Mouse (Mus musculus): ENCODE data around the gene Olfr325.
"Not testable (repeated sequence)": the region's sequence is repeated elsewhere in the genome, so short reads cannot be mapped to it uniquely, and the experiment has no call there.

Gene Olfr325

GRCm38 (mm10) chr11:58577430-58577829 is at the start of gene Olfr325:
Gene Olfr325, plus strand, starts transcription at chr11:58577730.
- in situ Hi-C loops (cut with MboI, MseI): no loop called here

GRCm38 (mm10) chr11:58534736-58535135 is 42.8 kb upstream of the Olfr325 start, which contains the start of gene Olfr330:
Gene Olfr330, minus strand, starts transcription at chr11:58534836.
- in situ Hi-C loops (cut with MboI, MseI): not testable (repeated sequence)

- in situ Hi-C loops (cut with MboI, MseI): no loop called here
Measured at GRCm38 (mm10) chr11:58546322-58546721, 31.2 kb upstream of the Olfr325 start, which contains the start of gene Olfr329-ps. Gene Olfr329-ps, minus strand, starts transcription at chr11:58546422.

- in situ Hi-C loops (cut with MboI, MseI): no loop called here
Measured at GRCm38 (mm10) chr11:58555536-58555935, 22.0 kb upstream of the Olfr325 start, which contains the start of gene Olfr328. Gene Olfr328, minus strand, starts transcription at chr11:58555636.

- in situ Hi-C loops (cut with MboI, MseI): no loop called here
Measured at GRCm38 (mm10) chr11:58570405-58570804, 7.1 kb upstream of the Olfr325 start, which contains the start of gene Olfr224. Gene Olfr224, minus strand, starts transcription at chr11:58570553.

GRCm38 (mm10) chr11:58578636-58579035 is 1.1 kb downstream of the Olfr325 start:
- in situ Hi-C loops (cut with MboI, MseI): no loop called here

- in situ Hi-C loops (cut with MboI, MseI): loop anchor here in 1 of 2 experiments (5.0 kb wide), 1 partner anchor 191 kb away; no protein-coding TSS in a partner anchor
Measured at GRCm38 (mm10) chr11:58587898-58588348, 10.4 kb downstream of the Olfr325 start.

- in situ Hi-C loops (cut with MboI, MseI): loop anchor here in 1 of 2 experiments (5.0 kb wide), 1 partner anchor 191 kb away; no protein-coding TSS in a partner anchor
Measured at GRCm38 (mm10) chr11:58588620-58589250, 11.2 kb downstream of the Olfr325 start.

GRCm38 (mm10) chr11:58594814-58595213 is 17.3 kb downstream of the Olfr325 start, which contains the start of gene Olfr324:
Gene Olfr324, plus strand, starts transcription at chr11:58595114.
- in situ Hi-C loops (cut with MboI, MseI): no loop called here

GRCm38 (mm10) chr11:58597837-58598236 is 20.3 kb downstream of the Olfr325 start:
- in situ Hi-C loops (cut with MboI, MseI): no loop called here

- in situ Hi-C loops (cut with MboI, MseI): no loop called here
Measured at GRCm38 (mm10) chr11:58602062-58602461, 24.5 kb downstream of the Olfr325 start.

- in situ Hi-C loops (cut with MboI, MseI): no loop called here
Measured at GRCm38 (mm10) chr11:58602800-58603560, 25.4 kb downstream of the Olfr325 start.

- in situ Hi-C loops (cut with MboI, MseI): no loop called here
Measured at GRCm38 (mm10) chr11:58604688-58605087, 27.2 kb downstream of the Olfr325 start.

GRCm38 (mm10) chr11:58605228-58605627 is 27.7 kb downstream of the Olfr325 start:
- in situ Hi-C loops (cut with MboI, MseI): no loop called here

- in situ Hi-C loops (cut with MboI, MseI): no loop called here
Measured at GRCm38 (mm10) chr11:58606177-58606919, 28.8 kb downstream of the Olfr325 start.

- in situ Hi-C loops (cut with MboI, MseI): no loop called here
Measured at GRCm38 (mm10) chr11:58607030-58607429, 29.5 kb downstream of the Olfr325 start.

- in situ Hi-C loops (cut with MboI, MseI): no loop called here
Measured at GRCm38 (mm10) chr11:58613359-58613758, 35.8 kb downstream of the Olfr325 start.

GRCm38 (mm10) chr11:58614526-58614925 is 37.0 kb downstream of the Olfr325 start:
- in situ Hi-C loops (cut with MboI, MseI): no loop called here

GRCm38 (mm10) chr11:58615975-58616374 is 38.4 kb downstream of the Olfr325 start, which contains the start of gene 2210407C18Rik:
Gene 2210407C18Rik, minus strand, starts transcription at chr11:58616075.
- in situ Hi-C loops (cut with MboI, MseI): no loop called here

GRCm38 (mm10) chr11:58618369-58618768 is 40.8 kb downstream of the Olfr325 start:
- in situ Hi-C loops (cut with MboI, MseI): no loop called here

- in situ Hi-C loops (cut with MboI, MseI): no loop called here
Measured at GRCm38 (mm10) chr11:58618793-58619192, 41.3 kb downstream of the Olfr325 start.

All from T-helper 17 cell (primary cell).